Mouse (Mus musculus): ENCODE measurements around the gene Tnip2. TPM values are rescaled to one million over a fixed set of nuclear protein-coding genes. Genes with fewer than 3 reads are reported as not detected.

Tnip2 gene
- polyA plus RNA-seq, 1 experiment from 2014 or later, result 23.4 TPM

DNA sequence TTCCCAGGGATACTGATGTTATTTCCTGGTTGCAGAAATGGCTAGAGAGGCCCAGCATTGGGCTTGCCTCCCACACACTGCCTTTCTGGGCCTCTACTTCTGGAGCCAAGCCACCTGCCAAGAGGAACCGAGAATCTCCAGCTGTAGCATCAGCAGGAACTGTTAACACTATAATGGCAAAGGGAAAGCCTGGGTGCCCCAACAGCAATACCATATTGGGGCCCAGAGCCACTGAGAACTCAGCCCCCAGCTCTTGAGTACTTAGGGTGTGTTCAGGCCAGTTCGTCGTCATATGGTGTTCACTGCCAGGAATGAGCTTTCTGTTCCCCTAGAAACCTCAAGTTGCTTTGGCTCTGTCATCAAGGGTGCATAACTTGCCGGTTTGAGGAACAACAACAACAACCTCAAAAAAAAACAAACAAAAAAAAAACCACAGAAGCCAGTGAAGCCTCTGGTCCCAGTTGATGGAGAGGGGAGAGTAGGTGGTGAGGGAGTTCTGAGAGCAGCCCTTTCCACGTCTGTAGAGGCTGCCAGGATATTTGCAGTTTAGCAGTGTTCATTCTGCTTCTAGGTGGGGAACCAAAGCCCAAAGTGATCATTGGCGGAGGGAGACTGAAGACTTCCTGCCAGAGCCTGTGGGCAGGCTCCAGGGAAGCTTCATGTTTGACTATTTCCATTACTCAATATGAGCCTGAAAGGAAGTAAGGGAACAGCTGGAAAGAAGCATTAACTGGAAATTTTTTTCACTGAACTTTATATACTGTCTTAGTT lies 26.3 kb downstream of the Tnip2 start:
- H3K4me1 ChIP-seq (replicated peaks; ENCODE audit: control insufficient read depth, insufficient read depth, low read length), result no peaks in the 10 kb centered on the region
- H3K4me2 ChIP-seq (ENCODE audit: low read depth, low read length), result no peak overlapping the region
- H3K4me3 ChIP-seq (ENCODE audit: low read length), result no peak overlapping the region
- H3K36me3 ChIP-seq (ENCODE audit: control insufficient read depth, insufficient read depth, low read length), result peaks cover 9% of the 10 kb centered on the region
- no peaks in the 10 kb centered on the region for H3K9me3 ChIP-seq (ENCODE audit: control insufficient read depth, low read length)
- no peak overlapping the region for H3K9ac ChIP-seq (ENCODE audit: low read length)
- no peak overlapping the region for H3K27ac ChIP-seq (ENCODE audit: low read length)
- no peak for ATAC-seq (ENCODE audit: low read depth)
- H3K27me3 ChIP-seq (ENCODE audit: control insufficient read depth, insufficient read depth, low read depth, low read length), result no peaks in the 10 kb centered on the region
- 72% methylated on average over 6 of the region's 6 CpGs for WGBS

DNA sequence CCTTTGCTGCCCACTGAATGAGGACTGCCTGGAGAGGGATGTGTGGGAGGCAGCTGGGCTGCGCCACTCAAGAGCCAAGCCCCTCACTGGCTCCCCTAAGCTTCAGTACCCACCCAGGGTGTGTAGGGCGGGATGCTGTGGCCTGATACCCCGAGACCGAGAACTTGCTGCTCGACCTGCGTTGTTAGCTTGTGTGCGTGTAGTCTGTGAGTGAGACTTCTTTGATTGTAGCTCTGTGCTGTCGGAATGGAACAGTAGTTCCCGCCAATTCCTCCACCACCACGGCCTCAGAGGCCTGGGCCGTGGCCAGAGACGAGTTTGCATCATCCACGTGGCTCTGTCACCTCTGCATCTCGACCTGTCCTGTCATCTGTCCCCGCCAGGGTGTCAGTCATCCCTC lies 28.1 kb downstream of the Tnip2 start:
- ATAC-seq (ENCODE audit: low read depth), result no peak
- peaks cover 16% of the 10 kb centered on the region for H3K36me3 ChIP-seq (ENCODE audit: control insufficient read depth, insufficient read depth, low read length)
- H3K4me2 ChIP-seq (ENCODE audit: low read depth, low read length), result no peak overlapping the region
- H3K27ac ChIP-seq (ENCODE audit: low read length), result no peak overlapping the region
- WGBS, result 89% methylated on average over 15 of the region's 15 CpGs
- H3K9me3 ChIP-seq (ENCODE audit: control insufficient read depth, low read length), result peaks cover under 1% of the 10 kb centered on the region; the same call in 1 of the 2 replicates
- no peak overlapping the region for H3K4me3 ChIP-seq (ENCODE audit: low read length)
- no peaks in the 10 kb centered on the region for H3K4me1 ChIP-seq (replicated peaks; ENCODE audit: control insufficient read depth, insufficient read depth, low read length)
- H3K9ac ChIP-seq (ENCODE audit: low read length), result no peak overlapping the region
- H3K27me3 ChIP-seq (ENCODE audit: control insufficient read depth, insufficient read depth, low read depth, low read length), result no peaks in the 10 kb centered on the region

DNA sequence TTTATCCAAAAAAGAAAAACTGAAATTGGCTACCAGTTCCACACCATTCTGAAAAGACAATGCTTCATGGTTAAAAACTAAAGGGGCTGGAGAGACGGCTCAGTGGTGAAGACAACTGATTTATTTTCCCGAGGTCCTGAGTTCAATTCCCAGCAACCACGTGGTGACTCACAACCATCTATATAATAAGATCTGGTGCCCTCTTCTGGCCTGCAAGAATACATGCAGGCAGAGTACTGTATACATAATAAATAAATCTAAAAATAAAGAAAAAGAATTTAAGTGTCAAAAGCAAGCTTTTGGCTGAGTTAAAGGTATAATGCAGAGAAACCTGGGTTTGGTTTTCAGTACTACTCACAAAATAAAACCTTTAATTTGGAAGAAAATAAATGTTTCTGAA lies 32.9 kb downstream of the Tnip2 start:
- no peaks in the 10 kb centered on the region for H3K4me1 ChIP-seq (replicated peaks; ENCODE audit: control insufficient read depth, insufficient read depth, low read length)
- WGBS, result 76% methylated on average over 3 of the region's 3 CpGs
- no peak for ATAC-seq (ENCODE audit: low read depth)
- H3K27me3 ChIP-seq (ENCODE audit: control insufficient read depth, insufficient read depth, low read depth, low read length), result no peaks in the 10 kb centered on the region
- peaks cover 3% of the 10 kb centered on the region; the same call in 1 of the 2 replicates for H3K9me3 ChIP-seq (ENCODE audit: control insufficient read depth, low read length)
- no peak overlapping the region for H3K27ac ChIP-seq (ENCODE audit: low read length)
- peaks cover 43% of the 10 kb centered on the region for H3K36me3 ChIP-seq (ENCODE audit: control insufficient read depth, insufficient read depth, low read length)
- no peak overlapping the region for H3K4me3 ChIP-seq (ENCODE audit: low read length)
- H3K4me2 ChIP-seq (ENCODE audit: low read depth, low read length), result no peak overlapping the region
- no peak overlapping the region for H3K9ac ChIP-seq (ENCODE audit: low read length)

DNA sequence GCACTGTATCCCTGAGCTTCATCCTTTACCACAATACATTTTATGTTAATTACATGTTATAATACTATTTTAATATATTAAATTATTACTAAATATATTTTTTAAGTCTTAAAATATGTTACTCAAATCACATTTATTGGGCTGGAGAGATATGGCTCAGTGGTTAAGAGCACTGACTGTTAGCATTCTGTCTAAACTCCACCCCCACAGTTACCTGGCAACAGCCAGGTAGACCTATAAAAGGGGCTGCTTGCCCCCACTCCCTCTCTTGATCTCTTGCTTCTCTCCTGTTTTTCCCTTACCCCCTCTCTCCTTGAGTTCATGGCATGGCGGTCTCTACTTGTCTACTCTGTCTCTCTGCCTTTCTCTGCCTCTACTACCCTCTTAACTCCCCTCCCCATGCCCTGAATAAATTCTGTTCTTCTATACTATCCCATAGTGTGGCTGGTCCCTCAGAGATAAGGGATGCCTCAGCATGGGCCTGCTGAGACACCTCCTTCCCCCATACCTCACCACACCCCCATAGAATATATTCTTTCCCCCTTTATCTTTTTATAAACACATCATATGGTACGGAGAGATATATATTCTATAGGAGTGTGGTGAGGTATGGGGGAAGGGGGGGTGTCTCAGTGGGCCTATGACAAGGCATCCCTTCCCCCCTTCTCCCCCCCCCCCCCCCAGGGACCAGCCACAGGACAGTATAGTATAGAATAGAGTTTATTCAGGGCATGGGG lies 45.6 kb downstream of the Tnip2 start:
- Histone ChIP-seq H3K4me2 (ENCODE audit: low read depth, low read length) (no peak overlapping the region), H3K4me3 (ENCODE audit: low read length) (no peak overlapping the region), H3K9me3 (ENCODE audit: control insufficient read depth, low read length) (no peaks in the 10 kb centered on the region), H3K27me3 (ENCODE audit: control insufficient read depth, insufficient read depth, low read depth, low read length) (no peaks in the 10 kb centered on the region), H3K4me1 (replicated peaks; ENCODE audit: control insufficient read depth, insufficient read depth, low read length) (no peaks in the 10 kb centered on the region), H3K27ac (ENCODE audit: low read length) (no peak overlapping the region), H3K9ac (ENCODE audit: low read length) (no peak overlapping the region), H3K36me3 (ENCODE audit: control insufficient read depth, insufficient read depth, low read length) (peaks cover 35% of the 10 kb centered on the region)
- no peak for ATAC-seq (ENCODE audit: low read depth)
- 69% methylated on average over 2 of the region's 2 CpGs for WGBS

DNA sequence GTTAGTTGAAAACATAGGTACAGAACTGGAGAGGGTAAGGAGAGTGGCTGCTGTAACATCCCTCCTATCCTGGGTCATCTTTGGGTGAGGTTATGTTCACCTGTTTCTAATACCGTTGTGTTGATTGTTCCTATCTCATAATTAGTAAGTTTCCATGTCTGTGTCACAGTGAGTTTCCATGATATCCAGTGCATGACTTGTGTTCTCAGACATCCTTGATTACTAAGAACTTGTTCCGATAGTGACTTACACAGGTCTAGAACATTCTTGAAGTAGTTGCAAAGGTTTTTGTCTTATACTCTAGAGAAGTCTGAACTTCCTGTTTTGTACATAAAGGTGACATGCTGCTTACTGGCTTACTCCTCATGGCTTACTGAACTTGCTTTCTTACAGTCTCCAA lies 47.1 kb downstream of the Tnip2 start:
- 86% methylated on average over 2 of the region's 2 CpGs for WGBS
- no peak for ATAC-seq (ENCODE audit: low read depth)
- peaks cover 37% of the 10 kb centered on the region for H3K36me3 ChIP-seq (ENCODE audit: control insufficient read depth, insufficient read depth, low read length)

DNA sequence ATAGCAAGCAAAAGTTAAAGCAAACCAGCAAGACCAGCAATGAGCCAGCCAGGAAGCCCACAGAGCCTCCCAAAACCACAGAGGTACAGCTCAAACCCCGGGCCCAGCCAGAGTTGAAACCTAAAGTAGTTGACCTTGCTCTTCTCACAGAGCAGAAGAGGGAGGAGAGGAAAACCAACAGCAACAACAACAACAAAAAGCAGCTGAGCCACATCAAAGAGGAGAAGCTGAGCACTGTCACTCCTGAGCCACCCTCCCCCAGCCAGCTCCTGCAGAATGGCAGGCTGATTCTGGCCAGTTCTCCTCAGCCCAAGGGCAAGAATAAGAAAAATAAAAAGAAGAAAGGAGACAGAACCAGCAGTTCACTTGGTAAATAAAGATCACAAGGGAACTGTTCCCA lies 47.7 kb downstream of the Tnip2 start:
- 94% methylated on average over 1 of the region's 1 CpGs for WGBS
- no peak overlapping the region for H3K9ac ChIP-seq (ENCODE audit: low read length)
- no peak overlapping the region for H3K27ac ChIP-seq (ENCODE audit: low read length)
- no peaks in the 10 kb centered on the region for H3K27me3 ChIP-seq (ENCODE audit: control insufficient read depth, insufficient read depth, low read depth, low read length)
- H3K4me2 ChIP-seq (ENCODE audit: low read depth, low read length), result no peak overlapping the region
- no peak for ATAC-seq (ENCODE audit: low read depth)
- H3K9me3 ChIP-seq (ENCODE audit: control insufficient read depth, low read length), result no peaks in the 10 kb centered on the region
- H3K4me3 ChIP-seq (ENCODE audit: low read length), result no peak overlapping the region
- H3K36me3 ChIP-seq (ENCODE audit: control insufficient read depth, insufficient read depth, low read length), result peaks cover 39% of the 10 kb centered on the region
- H3K4me1 ChIP-seq (replicated peaks; ENCODE audit: control insufficient read depth, insufficient read depth, low read length), result no peaks in the 10 kb centered on the region

More for the DNA sequence above, 47.1 kb downstream of the Tnip2 start:
- no peaks in the 10 kb centered on the region for H3K27me3 ChIP-seq (ENCODE audit: control insufficient read depth, insufficient read depth, low read depth, low read length)
- H3K9ac ChIP-seq (ENCODE audit: low read length), result no peak overlapping the region
- no peak overlapping the region for H3K4me3 ChIP-seq (ENCODE audit: low read length)
- H3K9me3 ChIP-seq (ENCODE audit: control insufficient read depth, low read length), result no peaks in the 10 kb centered on the region
- no peak overlapping the region for H3K4me2 ChIP-seq (ENCODE audit: low read depth, low read length)
- H3K27ac ChIP-seq (ENCODE audit: low read length), result no peak overlapping the region
- no peaks in the 10 kb centered on the region for H3K4me1 ChIP-seq (replicated peaks; ENCODE audit: control insufficient read depth, insufficient read depth, low read length)

DNA sequence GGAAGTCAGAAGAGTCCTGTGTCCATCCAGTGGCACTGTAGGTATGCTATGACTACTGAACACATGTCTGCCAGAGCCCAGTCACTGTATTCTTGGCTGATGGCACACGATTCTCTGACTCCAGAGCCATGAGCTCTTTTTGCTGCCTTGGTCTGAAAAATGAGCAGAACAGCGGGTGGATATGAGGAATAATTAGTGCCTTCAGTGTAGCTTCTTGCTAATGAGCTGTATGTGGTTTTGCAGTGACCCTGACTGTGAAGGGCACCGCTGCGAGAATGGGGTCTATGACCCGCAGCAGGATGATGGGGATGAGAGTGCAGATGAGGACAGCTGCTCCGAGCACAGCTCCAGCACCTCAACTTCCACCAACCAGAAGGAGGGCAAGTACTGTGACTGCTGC lies 52.0 kb downstream of the Tnip2 start:
- Histone ChIP-seq H3K27me3 (ENCODE audit: control insufficient read depth, insufficient read depth, low read depth, low read length) (no peaks in the 10 kb centered on the region), H3K4me3 (ENCODE audit: low read length) (no peak overlapping the region), H3K36me3 (ENCODE audit: control insufficient read depth, insufficient read depth, low read length) (peaks cover 56% of the 10 kb centered on the region), H3K9ac (ENCODE audit: low read length) (no peak overlapping the region), H3K27ac (ENCODE audit: low read length) (no peak overlapping the region), H3K4me2 (ENCODE audit: low read depth, low read length) (no peak overlapping the region), H3K9me3 (ENCODE audit: control insufficient read depth, low read length) (no peaks in the 10 kb centered on the region), H3K4me1 (replicated peaks; ENCODE audit: control insufficient read depth, insufficient read depth, low read length) (no peaks in the 10 kb centered on the region)
- 86% methylated on average over 6 of the region's 6 CpGs for WGBS
- no peak for ATAC-seq (ENCODE audit: low read depth)

DNA sequence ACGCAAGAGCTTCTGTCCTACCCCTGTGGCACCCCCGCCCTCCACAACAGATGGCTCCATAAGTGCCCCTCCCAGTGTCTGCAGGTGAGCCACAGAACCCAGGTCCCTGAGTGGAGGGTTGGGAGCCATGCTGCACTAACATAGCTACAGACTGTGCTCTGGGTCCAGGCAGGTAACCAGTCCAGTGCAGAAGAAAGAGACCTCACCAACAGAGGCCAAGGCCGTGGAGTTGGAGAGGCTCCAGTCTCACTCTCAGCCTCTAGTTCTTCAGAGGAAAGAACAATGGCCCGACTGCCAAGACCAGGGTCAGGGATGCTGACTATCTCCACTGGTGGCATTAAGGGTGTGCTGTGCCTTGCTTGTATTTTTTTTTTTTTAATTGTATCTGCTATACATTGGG lies 52.5 kb downstream of the Tnip2 start:
- no peak for ATAC-seq (ENCODE audit: low read depth)
- Histone ChIP-seq H3K9ac (ENCODE audit: low read length) (no peak overlapping the region), H3K4me3 (ENCODE audit: low read length) (no peak overlapping the region), H3K27me3 (ENCODE audit: control insufficient read depth, insufficient read depth, low read depth, low read length) (no peaks in the 10 kb centered on the region), H3K4me2 (ENCODE audit: low read depth, low read length) (no peak overlapping the region), H3K27ac (ENCODE audit: low read length) (no peak overlapping the region), H3K36me3 (ENCODE audit: control insufficient read depth, insufficient read depth, low read length) (peaks cover 51% of the 10 kb centered on the region), H3K4me1 (replicated peaks; ENCODE audit: control insufficient read depth, insufficient read depth, low read length) (no peaks in the 10 kb centered on the region), H3K9me3 (ENCODE audit: control insufficient read depth, low read length) (no peaks in the 10 kb centered on the region)
- 94% methylated on average over 4 of the region's 4 CpGs for whole genome bisulfite sequencing

DNA sequence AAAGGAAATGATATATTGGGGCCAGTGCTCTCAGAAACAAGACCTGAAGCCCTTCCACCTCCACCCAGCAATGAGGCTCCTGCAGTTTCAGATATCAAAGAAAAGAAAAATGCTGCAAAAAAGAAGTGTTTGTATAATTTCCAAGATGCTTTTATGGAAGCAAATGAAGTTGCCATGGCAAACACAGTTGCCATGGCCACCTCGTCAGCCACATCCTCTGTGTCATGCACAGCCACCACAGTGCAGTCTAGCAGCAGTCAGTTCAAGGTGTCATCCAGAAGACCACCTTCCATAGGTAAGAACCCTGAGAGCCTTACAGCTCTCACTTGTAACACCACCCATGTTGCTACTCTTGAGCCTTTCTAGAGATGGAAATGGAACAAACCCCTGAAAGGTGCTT lies 54.8 kb downstream of the Tnip2 start:
- Histone ChIP-seq H3K36me3 (ENCODE audit: control insufficient read depth, insufficient read depth, low read length) (peaks cover 33% of the 10 kb centered on the region), H3K4me1 (replicated peaks; ENCODE audit: control insufficient read depth, insufficient read depth, low read length) (no peaks in the 10 kb centered on the region), H3K27ac (ENCODE audit: low read length) (no peak overlapping the region), H3K4me3 (ENCODE audit: low read length) (no peak overlapping the region), H3K9me3 (ENCODE audit: control insufficient read depth, low read length) (no peaks in the 10 kb centered on the region), H3K4me2 (ENCODE audit: low read depth, low read length) (no peak overlapping the region), H3K27me3 (ENCODE audit: control insufficient read depth, insufficient read depth, low read depth, low read length) (no peaks in the 10 kb centered on the region), H3K9ac (ENCODE audit: low read length) (no peak overlapping the region)
- ATAC-seq (ENCODE audit: low read depth), result no peak
- 82% methylated on average over 1 of the region's 1 CpGs for WGBS

Data from lung, embryonic 16.5 days (tissue).